Comparison of ENCODE assay signal across 8 mouse cellular contexts in genomic region chr11:97338302-97338976, GRCm38 (mm10). TPM values are rescaled to one million over a fixed set of nuclear protein-coding genes. Genes with fewer than 3 reads are reported as not detected.
DNase-seq lines count a peak whose midpoint lies in the region; ATAC-seq and TF ChIP-seq lines count a peak whose summit lies in the region.

No protein-coding gene starts in this region.

- DNase-seq in cerebellum, postnatal 10 days: peak; percentile 43 to 48
- DNase-seq in heart, postnatal 0 days (ENCODE audit: low spot score): no peak
- peak; percentile 63 for DNase-seq in lung, postnatal 0 days (ENCODE audit: low spot score)
- DNase-seq in retina, postnatal 1 day: no peak
- DNase-seq in right cerebral cortex, postnatal 36 days (ENCODE audit: low spot score in 2 of 2): no peak
- no peak for DNase-seq in right cerebral cortex, adult 2 months (ENCODE audit: low spot score in 2 of 2)

- ATAC-seq in cerebellum, adult (ENCODE audit: insufficient number of reproducible peaks, low FRiP score, low TSS enrichment): no peak
- 0 out of 2 replicates have a peak, but pooled peaks have one; percentile 17 for ATAC-seq in heart, postnatal 0 days (ENCODE audit: insufficient read depth, low read depth)
- ATAC-seq in lung, postnatal 0 days: peak; percentile 71

- H3K4me3 ChIP-seq in E14TG2a.4 (replicated peaks; ENCODE audit: low read length): peak overlapping the region; percentile 69
- H3K4me3 ChIP-seq in heart, postnatal 0 days (ENCODE audit: low read depth, low read length): peak overlapping the region; percentile 23
- H3K4me3 ChIP-seq in lung, postnatal 0 days (ENCODE audit: low read depth, low read length): no peak overlapping the region

- peaks cover 67% of the 10 kb centered on the region for H3K4me1 ChIP-seq in E14TG2a.4 (replicated peaks; ENCODE audit: low read depth, low read length)
- H3K4me1 ChIP-seq in heart, postnatal 0 days (ENCODE audit: control insufficient read depth, insufficient read depth): peaks cover 6% of the 10 kb centered on the region; the same call in 1 of the 2 replicates
- peaks cover 14% of the 10 kb centered on the region; the same call in 1 of the 2 replicates for H3K4me1 ChIP-seq in lung, postnatal 0 days (ENCODE audit: insufficient read depth, low read depth, low read length)

- no peak for TF ChIP-seq CTCF in E14TG2a.4 (conservative IDR thresholded peaks at IDR 0.05; ENCODE audit: low read length)
- no peak for TF ChIP-seq CTCF in heart, postnatal 0 days (IDR thresholded peaks at IDR 0.05; ENCODE audit: low read depth)
- TF ChIP-seq CTCF in lung, postnatal 0 days (IDR thresholded peaks at IDR 0.05): no peak

- peaks cover 41% of the 10 kb centered on the region for H3K27me3 ChIP-seq in E14TG2a.4 (ENCODE audit: insufficient read depth, low read length)
- H3K27me3 ChIP-seq in heart, postnatal 0 days (ENCODE audit: control insufficient read depth, insufficient read depth, low read length): peaks cover 33% of the 10 kb centered on the region
- no peaks in the 10 kb centered on the region for H3K27me3 ChIP-seq in lung, postnatal 0 days (replicated peaks; ENCODE audit: insufficient read depth, low read length)

- H3K9me3 ChIP-seq in E14TG2a.4 (ENCODE audit: low read length): no peaks in the 10 kb centered on the region
- no peaks in the 10 kb centered on the region for H3K9me3 ChIP-seq in heart, postnatal 0 days (replicated peaks; ENCODE audit: control insufficient read depth, low read length)
- no peaks in the 10 kb centered on the region for H3K9me3 ChIP-seq in lung, postnatal 0 days (ENCODE audit: low read length)

- H3K4me2 ChIP-seq in heart, postnatal 0 days (ENCODE audit: low read depth, low read length): peak overlapping the region; percentile 58
- peak overlapping the region; percentile 51 for H3K4me2 ChIP-seq in lung, postnatal 0 days (replicated peaks; ENCODE audit: low read depth, low read length)

- H3K36me3 ChIP-seq in E14TG2a.4 (ENCODE audit: insufficient read depth, low read length): no peaks in the 10 kb centered on the region
- H3K36me3 ChIP-seq in heart, postnatal 0 days (replicated peaks; ENCODE audit: control insufficient read depth, insufficient read depth, low read length): no peaks in the 10 kb centered on the region
- no peaks in the 10 kb centered on the region for H3K36me3 ChIP-seq in lung, postnatal 0 days (ENCODE audit: insufficient read depth, low read length)

- 0 out of 2 replicates have a peak overlapping the region, but pooled peaks have one; percentile 4 for H3K9ac ChIP-seq in heart, postnatal 0 days (replicated peaks; ENCODE audit: low read depth, low read length)
- no peak overlapping the region for H3K9ac ChIP-seq in lung, postnatal 0 days (replicated peaks; ENCODE audit: low read depth)

- H3K27ac ChIP-seq in heart, postnatal 0 days (ENCODE audit: low read depth): no peak overlapping the region
- H3K27ac ChIP-seq in lung, postnatal 0 days (ENCODE audit: low read length): peak overlapping the region; percentile 86

- 28% methylated on average over 21 of the region's 21 CpGs for WGBS in heart, postnatal 0 days
- WGBS in lung, postnatal 0 days: 23% methylated on average over 21 of the region's 21 CpGs

- TF ChIP-seq EP300 in heart, postnatal 0 days (IDR thresholded peaks at IDR 0.05; ENCODE audit: low read depth): no peak
- no peak for TF ChIP-seq EP300 in lung, postnatal 0 days (IDR thresholded peaks at IDR 0.05)

RNA-seq across cellular contexts. Expression of gene Gpr179, which starts 13.4 kb away (rescaled TPM):
- total RNA-seq in heart, postnatal 0 days (2014; rRNA removed; ENCODE audit: low replicate concordance): 0.12 TPM in 1 of 2 replicates, not detected in the other
- polyA plus RNA-seq in heart, postnatal 0 days (2015; fragmentation: Nextera tagmentation; extraction: Ambion mirVana): not detected in 2 replicates
- 0.23 and 0.24 TPM in 2 replicates for polyA plus RNA-seq in lung, postnatal 0 days (2015; fragmentation: Nextera tagmentation; extraction: Ambion mirVana)

RNA-seq across cellular contexts. Expression of gene Mrpl45, which starts 22.9 kb away (rescaled TPM):
- 41.8 and 48.8 TPM in 2 replicates for total RNA-seq in heart, postnatal 0 days (2014; rRNA removed; ENCODE audit: low replicate concordance)
- 60.3 and 64.6 TPM in 2 replicates for polyA plus RNA-seq in heart, postnatal 0 days (2015; fragmentation: Nextera tagmentation; extraction: Ambion mirVana)
- polyA plus RNA-seq in lung, postnatal 0 days (2015; fragmentation: Nextera tagmentation; extraction: Ambion mirVana): 19.2 and 22.4 TPM in 2 replicates

RNA-seq across cellular contexts. Expression of gene Socs7, which starts 23.9 kb away (rescaled TPM):
- 15.4 and 20.7 TPM in 2 replicates for total RNA-seq in heart, postnatal 0 days (2014; rRNA removed; ENCODE audit: low replicate concordance)
- polyA plus RNA-seq in heart, postnatal 0 days (2015; fragmentation: Nextera tagmentation; extraction: Ambion mirVana): 1.6 and 2.1 TPM in 2 replicates
- polyA plus RNA-seq in lung, postnatal 0 days (2015; fragmentation: Nextera tagmentation; extraction: Ambion mirVana): 2.4 and 2.5 TPM in 2 replicates

RNA-seq across cellular contexts. Expression of gene Npepps, which starts 58.0 kb away (rescaled TPM):
- 28.1 and 45.8 TPM in 2 replicates for total RNA-seq in heart, postnatal 0 days (2014; rRNA removed; ENCODE audit: low replicate concordance)
- 54.8 and 56.0 TPM in 2 replicates for polyA plus RNA-seq in heart, postnatal 0 days (2015; fragmentation: Nextera tagmentation; extraction: Ambion mirVana)
- polyA plus RNA-seq in lung, postnatal 0 days (2015; fragmentation: Nextera tagmentation; extraction: Ambion mirVana): 47.5 and 54.3 TPM in 2 replicates

Comparison
In these comparisons a context has a peak if more than half of its experiments do, and no peak if none do; other contexts are left out.
1. DNase-seq: peak in cerebellum, postnatal 10 days (2 of 2) and lung, postnatal 0 days (single experiment); none in heart, postnatal 0 days (single experiment), retina, postnatal 1 day (single experiment), right cerebral cortex, postnatal 36 days (0 of 2) and right cerebral cortex, adult 2 months (0 of 2).